In genomic region chr9:61189295-61189694, GRCm38 (mm10) we compare ENCODE assay signal across 15 mouse cellular contexts.
"Had no signal": no experiment of that assay in that cellular context is flagged by ENCODE, and none has a peak within 500 bp of the region (broad histone marks: within the 10 kb centered on the region; RNA-seq: fewer than 3 reads in every experiment).

No protein-coding gene starts in this region.

- H3K4me3 ChIP-seq: neural tube, embryonic 12.5 days; neural tube, embryonic 13.5 days; neural tube, embryonic 15.5 days; stomach, embryonic 15.5 days had no signal

- H3K27ac ChIP-seq: neural tube, embryonic 12.5 days; neural tube, embryonic 13.5 days; neural tube, embryonic 15.5 days; stomach, embryonic 15.5 days had no signal

- H3K27me3 ChIP-seq: neural tube, embryonic 12.5 days; neural tube, embryonic 13.5 days; neural tube, embryonic 15.5 days; stomach, embryonic 15.5 days had no signal

- H3K9ac ChIP-seq: neural tube, embryonic 12.5 days; neural tube, embryonic 13.5 days; neural tube, embryonic 15.5 days; stomach, embryonic 15.5 days had no signal

- DNase-seq: retina, postnatal 1 day; right cerebral cortex, adult 18-20 months; right cerebral cortex, postnatal 14 days; right cerebral cortex, postnatal 25 days; spleen, adult 18-20 months; thymus, adult 18-20 months; thymus, adult 2 months; thymus, postnatal 14 days; thymus, postnatal 25 days; thymus, postnatal 36 days; thymus, postnatal 4 days had no signal

- H3K36me3 ChIP-seq: neural tube, embryonic 12.5 days; neural tube, embryonic 13.5 days; neural tube, embryonic 15.5 days; stomach, embryonic 15.5 days had no signal

- H3K4me1 ChIP-seq: stomach, embryonic 15.5 days had no signal

- H3K9me3 ChIP-seq: neural tube, embryonic 15.5 days; stomach, embryonic 15.5 days had no signal

- H3K4me2 ChIP-seq: neural tube, embryonic 12.5 days; neural tube, embryonic 13.5 days; neural tube, embryonic 15.5 days; stomach, embryonic 15.5 days had no signal
